Mouse (Mus musculus) megakaryocyte, adult 5-6 weeks (primary cell): ENCODE measurements around the gene Asic5. TPM values are rescaled to one million over a fixed set of nuclear protein-coding genes. Genes with fewer than 3 reads are reported as not detected.

Experiments
- total RNA-seq, 2 experiments: library from RNA; stranded (forward) in 1 of 2; stranded (reverse) in 1 of 2; fragments of 153-499, 151-499 nt in 1 of 2; fragments of 221-1000, 200-1000 nt in 1 of 2; gene quantifications; 2 replicates each; pipeline versions ENCODE4 v1.2.3 to v1.2.4; 2015 to 2017

Gene Asic5
- total RNA-seq, 2 experiments from 2014 or later: not detected

Other genes with a start within 250 kb of the Asic5 start
- 11.4 and 12.4 TPM in 2 replicates for gene Ctso, start 49.7 kb upstream of the Asic5 start, total RNA-seq (2015)
- 8.8 and 11.9 TPM in 2 replicates for gene Ctso, start 49.7 kb upstream of the Asic5 start, total RNA-seq (2017)
- gene Tdo2, start 6.1 kb upstream of the Asic5 start, total RNA-seq (2015): not detected in 2 replicates
- gene Tdo2, start 6.1 kb upstream of the Asic5 start, total RNA-seq (2017): not detected in 2 replicates
- not detected in 2 replicates for gene Gucy1b1, start 92.4 kb downstream of the Asic5 start, total RNA-seq (2015)
- gene Gucy1b1, start 92.4 kb downstream of the Asic5 start, total RNA-seq (2017): not detected in 2 replicates
- 0.04 TPM in 1 of 2 replicates, not detected in the other for gene Gucy1a1, start 163.5 kb downstream of the Asic5 start, total RNA-seq (2015)
- gene Gucy1a1, start 163.5 kb downstream of the Asic5 start, total RNA-seq (2017): not detected in 2 replicates